ENCODE assay signal across 29 mouse cellular contexts in the genomic region with DNA sequence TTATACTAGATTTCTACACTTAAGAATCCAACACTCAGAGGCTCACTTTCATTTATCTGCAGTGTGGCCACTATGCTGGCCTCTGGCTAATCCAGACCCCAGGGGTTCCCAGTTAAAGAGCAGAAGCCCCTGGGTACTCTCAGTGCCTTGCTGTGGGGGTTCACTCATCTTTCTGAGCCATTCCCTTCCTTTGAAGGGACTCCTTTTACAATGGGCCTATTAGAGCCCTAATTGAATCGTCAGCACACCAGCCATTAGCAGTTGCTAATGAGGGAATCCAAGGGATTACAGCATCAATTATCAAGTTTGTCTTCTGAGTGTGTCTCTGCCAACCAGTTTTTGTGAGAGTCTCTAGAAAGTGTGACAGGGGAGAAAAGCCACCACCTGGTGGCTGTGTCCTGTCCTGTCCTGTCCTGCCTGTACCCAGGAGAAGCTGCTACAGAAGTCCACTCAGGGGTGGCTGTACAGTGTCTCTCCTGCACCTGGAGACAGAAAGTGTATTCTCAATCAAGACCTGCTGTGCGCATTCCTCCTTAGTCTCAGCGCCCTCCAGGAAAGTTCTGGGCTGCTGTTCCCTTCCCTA.
A peak's percentile ranks its signal among the peaks of the same experiment; 100 is the strongest.
DNase-seq lines count a peak whose midpoint lies in the region; ATAC-seq and TF ChIP-seq lines count a peak whose summit lies in the region.
"Had no signal": no experiment of that assay in that cellular context is flagged by ENCODE, and none has a peak within 500 bp of the region (broad histone marks: within the 10 kb centered on the region; RNA-seq: fewer than 3 reads in every experiment).

No protein-coding gene starts in this region.

- intact Hi-C loops in left cerebral cortex, postnatal 25 days (cut with DNase I): no loop called here

- H3K27ac ChIP-seq in midbrain, embryonic 14.5 days (replicated peaks; ENCODE audit: low read depth, low read length): no peak overlapping the region
- H3K27ac ChIP-seq in midbrain, embryonic 16.5 days (ENCODE audit: low read length): no peak overlapping the region
- no peak overlapping the region for H3K27ac ChIP-seq in forebrain, embryonic 12.5 days
- H3K27ac ChIP-seq in forebrain, postnatal 0 days (ENCODE audit: low read depth, low read length): no peak overlapping the region
- H3K27ac ChIP-seq: embryonic facial prominence, embryonic 10.5 days; embryonic facial prominence, embryonic 15.5 days; heart, embryonic 10.5 days; heart, embryonic 15.5 days; hindbrain, embryonic 13.5 days; liver, embryonic 14.5 days; neural tube, embryonic 13.5 days had no signal

- TF ChIP-seq CTCF in forebrain, postnatal 0 days (IDR thresholded peaks at IDR 0.05; ENCODE audit: low read depth): no peak

- 40% methylated on average over 3 of the region's 3 CpGs for WGBS in midbrain, embryonic 14.5 days
- WGBS in midbrain, embryonic 16.5 days: 36% methylated on average over 3 of the region's 3 CpGs
- WGBS in forebrain, embryonic 12.5 days: 25% methylated on average over 3 of the region's 3 CpGs
- WGBS in forebrain, postnatal 0 days: 32% methylated on average over 3 of the region's 3 CpGs

- no peaks in the 10 kb centered on the region for H3K9me3 ChIP-seq in midbrain, embryonic 14.5 days (ENCODE audit: control insufficient read depth, low read length)
- H3K9me3 ChIP-seq in midbrain, embryonic 16.5 days (replicated peaks; ENCODE audit: control insufficient read depth, low read length, poor library complexity, severe bottlenecking): no peaks in the 10 kb centered on the region
- H3K9me3 ChIP-seq in forebrain, embryonic 12.5 days: no peaks in the 10 kb centered on the region
- H3K9me3 ChIP-seq in forebrain, postnatal 0 days (ENCODE audit: low read length): no peaks in the 10 kb centered on the region
- H3K9me3 ChIP-seq: embryonic facial prominence, embryonic 10.5 days; embryonic facial prominence, embryonic 15.5 days; heart, embryonic 10.5 days; heart, embryonic 15.5 days; hindbrain, embryonic 13.5 days; neural tube, embryonic 13.5 days had no signal

- no peak overlapping the region for H3K4me2 ChIP-seq in midbrain, embryonic 14.5 days (ENCODE audit: low read length)
- no peak overlapping the region for H3K4me2 ChIP-seq in midbrain, embryonic 16.5 days (ENCODE audit: low read length)
- no peak overlapping the region for H3K4me2 ChIP-seq in forebrain, embryonic 12.5 days
- no peak overlapping the region for H3K4me2 ChIP-seq in forebrain, postnatal 0 days (ENCODE audit: low read depth)
- H3K4me2 ChIP-seq: embryonic facial prominence, embryonic 15.5 days; heart, embryonic 15.5 days; hindbrain, embryonic 13.5 days; neural tube, embryonic 13.5 days had no signal

- DNase-seq in midbrain, embryonic 14.5 days: peak; percentile 16
- no peak for DNase-seq in forebrain, postnatal 0 days
- no peak for DNase-seq in layer of hippocampus, adult 9-10 months (ENCODE audit: low spot score)
- DNase-seq in left cerebral cortex, postnatal 25 days (ENCODE audit: low spot score in 2 of 2): no peak
- DNase-seq in right cerebral cortex, postnatal 10 days (ENCODE audit: low spot score in 2 of 2): no peak
- DNase-seq: B cell, adult 2 months; cerebellum, adult 8-10 months; cerebellum, postnatal 25 days; gastrocnemius, postnatal 25 days; heart, adult 11 months; kidney, adult 18-20 months; kidney, postnatal 4 days; layer of hippocampus, postnatal 36 days; liver; lung, adult 2 months; right cerebral cortex, postnatal 25 days; spleen, adult 18-20 months; thymus, postnatal 25 days had no signal

- no peaks in the 10 kb centered on the region for H3K36me3 ChIP-seq in midbrain, embryonic 14.5 days (ENCODE audit: control insufficient read depth, insufficient read depth, low read length)
- no peaks in the 10 kb centered on the region for H3K36me3 ChIP-seq in midbrain, embryonic 16.5 days (ENCODE audit: control insufficient read depth, insufficient read depth, low read length)
- H3K36me3 ChIP-seq in forebrain, embryonic 12.5 days (replicated peaks): no peaks in the 10 kb centered on the region
- no peaks in the 10 kb centered on the region for H3K36me3 ChIP-seq in forebrain, postnatal 0 days (ENCODE audit: insufficient read depth)
- H3K36me3 ChIP-seq: embryonic facial prominence, embryonic 10.5 days; embryonic facial prominence, embryonic 15.5 days; heart, embryonic 10.5 days; heart, embryonic 15.5 days; hindbrain, embryonic 13.5 days; neural tube, embryonic 13.5 days had no signal

- ATAC-seq in midbrain, embryonic 14.5 days (ENCODE audit: low FRiP score, low TSS enrichment): no peak
- no peak for ATAC-seq in midbrain, embryonic 16.5 days
- peak; percentile 81; the same call in 1 of the 2 replicates for ATAC-seq in forebrain, embryonic 12.5 days (ENCODE audit: low FRiP score)
- ATAC-seq in forebrain, postnatal 0 days: 0 out of 2 replicates have a peak, but pooled peaks have one; percentile 27
- ATAC-seq: activated CD4-positive, CD25-positive, alpha-beta regulatory T cell, adult 4 months; inflammation-experienced regulatory T-cells, adult 6 months had no signal

- H3K9ac ChIP-seq in midbrain, embryonic 14.5 days (replicated peaks; ENCODE audit: low read length): no peak overlapping the region
- H3K9ac ChIP-seq in midbrain, embryonic 16.5 days (ENCODE audit: low read depth, low read length): no peak overlapping the region
- no peak overlapping the region for H3K9ac ChIP-seq in forebrain, embryonic 12.5 days
- no peak overlapping the region for H3K9ac ChIP-seq in forebrain, postnatal 0 days
- H3K9ac ChIP-seq: embryonic facial prominence, embryonic 15.5 days; heart, embryonic 15.5 days; hindbrain, embryonic 13.5 days; liver, embryonic 14.5 days; neural tube, embryonic 13.5 days had no signal

- no peaks in the 10 kb centered on the region for H3K4me1 ChIP-seq in midbrain, embryonic 14.5 days (ENCODE audit: control insufficient read depth, insufficient read depth, low read length)
- no peaks in the 10 kb centered on the region for H3K4me1 ChIP-seq in midbrain, embryonic 16.5 days (ENCODE audit: control insufficient read depth, insufficient read depth, low read length)
- H3K4me1 ChIP-seq in forebrain, embryonic 12.5 days: peaks cover 10% of the 10 kb centered on the region; the same call in 1 of the 2 replicates
- no peaks in the 10 kb centered on the region for H3K4me1 ChIP-seq in forebrain, postnatal 0 days (ENCODE audit: insufficient read depth)
- H3K4me1 ChIP-seq: embryonic facial prominence, embryonic 15.5 days; heart, embryonic 10.5 days; heart, embryonic 15.5 days had no signal

- no peaks in the 10 kb centered on the region for H3K27me3 ChIP-seq in midbrain, embryonic 14.5 days (ENCODE audit: control insufficient read depth, insufficient read depth, low read length)
- H3K27me3 ChIP-seq in midbrain, embryonic 16.5 days (ENCODE audit: control insufficient read depth, insufficient read depth, low read depth, low read length): no peaks in the 10 kb centered on the region
- no peaks in the 10 kb centered on the region for H3K27me3 ChIP-seq in forebrain, embryonic 12.5 days
- H3K27me3 ChIP-seq in forebrain, postnatal 0 days (ENCODE audit: insufficient read depth, low read length): no peaks in the 10 kb centered on the region
- H3K27me3 ChIP-seq: embryonic facial prominence, embryonic 15.5 days; heart, embryonic 15.5 days; hindbrain, embryonic 13.5 days; neural tube, embryonic 13.5 days had no signal

- H3K4me3 ChIP-seq in midbrain, embryonic 14.5 days (replicated peaks; ENCODE audit: low read depth, low read length): no peak overlapping the region
- no peak overlapping the region for H3K4me3 ChIP-seq in midbrain, embryonic 16.5 days (ENCODE audit: low read depth, low read length)
- no peak overlapping the region for H3K4me3 ChIP-seq in forebrain, embryonic 12.5 days (replicated peaks)
- no peak overlapping the region for H3K4me3 ChIP-seq in forebrain, postnatal 0 days (ENCODE audit: low read depth, low read length)
- H3K4me3 ChIP-seq: embryonic facial prominence, embryonic 10.5 days; embryonic facial prominence, embryonic 15.5 days; heart, embryonic 10.5 days; heart, embryonic 15.5 days; hindbrain, embryonic 13.5 days; neural tube, embryonic 13.5 days had no signal

Comparison
In these comparisons a context has a peak if more than half of its experiments do, and no peak if none do; other contexts are left out.
1. ATAC-seq: peak in forebrain, embryonic 12.5 days (single experiment) and forebrain, postnatal 0 days (single experiment); none in midbrain, embryonic 14.5 days (single experiment) and midbrain, embryonic 16.5 days (single experiment).